Mouse (Mus musculus): Measurements from ENCODE around the gene Tnip3. TPM values are rescaled to one million over a fixed set of nuclear protein-coding genes. Genes with fewer than 3 reads are reported as not detected.

The Tnip3 gene
- polyA plus RNA-seq, 1 experiment from 2014 or later: not detected

DNA sequence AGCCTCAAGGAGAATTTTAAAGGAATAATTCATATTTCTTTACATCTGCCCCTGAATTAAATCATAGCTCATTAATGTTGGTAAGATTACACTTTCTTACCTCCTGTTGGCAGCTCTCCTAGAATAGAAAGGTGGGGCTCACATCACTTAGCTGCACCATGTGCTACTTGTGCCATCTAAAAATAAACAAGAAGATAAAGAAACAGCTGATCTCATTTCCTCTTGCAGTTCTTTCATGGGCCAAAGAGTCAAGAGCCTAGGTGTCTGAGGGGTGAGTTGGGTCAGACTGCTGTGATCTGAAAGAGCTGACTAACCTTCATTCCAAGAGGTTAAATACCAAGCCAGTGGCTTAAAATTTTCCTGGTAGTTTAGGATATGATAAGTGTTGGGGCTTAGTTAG, 86.7 kb downstream of the Tnip3 start:
- no peak for ATAC-seq (ENCODE audit: insufficient read depth)
- Histone ChIP-seq H3K4me3 (replicated peaks) (no peak overlapping the region), H3K9me3 (replicated peaks) (no peaks in the 10 kb centered on the region), H3K4me1 (replicated peaks) (no peaks in the 10 kb centered on the region), H3K27ac (replicated peaks) (no peak overlapping the region), H3K4me2 (no peak overlapping the region), H3K9ac (no peak overlapping the region), H3K36me3 (replicated peaks) (no peaks in the 10 kb centered on the region), H3K27me3 (no peaks in the 10 kb centered on the region)

DNA sequence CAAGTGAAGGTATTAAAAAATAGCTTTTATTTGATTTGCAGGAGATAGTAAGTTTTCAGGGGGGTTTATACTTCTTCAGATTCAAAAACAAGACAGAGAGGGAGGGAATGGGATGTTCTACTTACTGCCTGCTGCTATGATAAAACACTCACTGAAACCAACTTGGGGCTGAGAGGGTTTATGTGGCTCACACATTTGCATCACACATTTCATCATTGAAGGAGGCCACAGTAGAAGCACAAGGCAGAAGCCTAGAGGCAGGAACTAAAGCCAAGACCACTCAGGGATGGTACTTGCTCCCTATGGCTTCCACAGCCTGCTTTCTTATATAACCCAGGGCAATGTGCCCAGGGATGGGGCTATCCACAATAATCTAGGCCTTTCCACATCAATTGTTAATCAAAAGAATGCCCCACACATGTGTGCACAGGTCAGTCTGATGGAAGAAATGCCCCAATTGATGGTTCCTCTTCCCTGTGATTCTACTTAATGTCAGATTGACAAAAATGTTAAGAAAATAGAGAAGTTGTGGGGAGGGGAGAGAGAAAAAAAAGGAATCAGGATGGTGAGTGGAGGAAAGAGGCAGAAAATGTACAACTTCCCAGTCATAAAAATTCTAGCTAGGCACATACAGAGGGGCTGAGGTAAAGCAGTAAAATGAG, 88.9 kb downstream of the Tnip3 start:
- no peaks in the 10 kb centered on the region for H3K27me3 ChIP-seq
- no peak for ATAC-seq (ENCODE audit: insufficient read depth)
- H3K4me3 ChIP-seq (replicated peaks): no peak overlapping the region
- no peaks in the 10 kb centered on the region for H3K4me1 ChIP-seq (replicated peaks)
- no peak overlapping the region for H3K9ac ChIP-seq
- H3K36me3 ChIP-seq (replicated peaks): no peaks in the 10 kb centered on the region
- H3K4me2 ChIP-seq: no peak overlapping the region
- H3K9me3 ChIP-seq (replicated peaks): no peaks in the 10 kb centered on the region
- no peak overlapping the region for H3K27ac ChIP-seq (replicated peaks)

GRCm38 (mm10) chr6:65615641-65616040, 90.5 kb downstream of the Tnip3 start:
- Histone ChIP-seq H3K4me3 (replicated peaks) (no peak overlapping the region), H3K4me1 (replicated peaks) (no peaks in the 10 kb centered on the region), H3K4me2 (no peak overlapping the region), H3K36me3 (replicated peaks) (no peaks in the 10 kb centered on the region), H3K9me3 (replicated peaks) (no peaks in the 10 kb centered on the region), H3K27me3 (no peaks in the 10 kb centered on the region), H3K9ac (no peak overlapping the region), H3K27ac (replicated peaks) (no peak overlapping the region)
- 49% methylated on average over 4 of the region's 4 CpGs for WGBS (ENCODE audit: insufficient replicate concordance)
- ATAC-seq (ENCODE audit: insufficient read depth): no peak

GRCm38 (mm10) chr6:65621260-65621659, 96.1 kb downstream of the Tnip3 start:
- no peaks in the 10 kb centered on the region for H3K36me3 ChIP-seq (replicated peaks)
- no peak for ATAC-seq (ENCODE audit: insufficient read depth)
- no peaks in the 10 kb centered on the region for H3K4me1 ChIP-seq (replicated peaks)

GRCm38 (mm10) chr6:65623016-65623715, 98.1 kb downstream of the Tnip3 start:
- Histone ChIP-seq H3K36me3 (replicated peaks) (no peaks in the 10 kb centered on the region), H3K9ac (no peak overlapping the region), H3K4me2 (no peak overlapping the region), H3K9me3 (replicated peaks) (no peaks in the 10 kb centered on the region), H3K27ac (replicated peaks) (no peak overlapping the region), H3K27me3 (no peaks in the 10 kb centered on the region), H3K4me3 (replicated peaks) (no peak overlapping the region), H3K4me1 (replicated peaks) (no peaks in the 10 kb centered on the region)
- no peak for ATAC-seq (ENCODE audit: insufficient read depth)
- WGBS (ENCODE audit: insufficient replicate concordance): 61% methylated on average over 3 of the region's 3 CpGs

More at GRCm38 (mm10) chr6:65621260-65621659, 96.1 kb downstream of the Tnip3 start:
- Histone ChIP-seq H3K4me2 (no peak overlapping the region), H3K27me3 (no peaks in the 10 kb centered on the region), H3K9me3 (replicated peaks) (no peaks in the 10 kb centered on the region), H3K4me3 (replicated peaks) (no peak overlapping the region), H3K27ac (replicated peaks) (no peak overlapping the region), H3K9ac (no peak overlapping the region)

DNA sequence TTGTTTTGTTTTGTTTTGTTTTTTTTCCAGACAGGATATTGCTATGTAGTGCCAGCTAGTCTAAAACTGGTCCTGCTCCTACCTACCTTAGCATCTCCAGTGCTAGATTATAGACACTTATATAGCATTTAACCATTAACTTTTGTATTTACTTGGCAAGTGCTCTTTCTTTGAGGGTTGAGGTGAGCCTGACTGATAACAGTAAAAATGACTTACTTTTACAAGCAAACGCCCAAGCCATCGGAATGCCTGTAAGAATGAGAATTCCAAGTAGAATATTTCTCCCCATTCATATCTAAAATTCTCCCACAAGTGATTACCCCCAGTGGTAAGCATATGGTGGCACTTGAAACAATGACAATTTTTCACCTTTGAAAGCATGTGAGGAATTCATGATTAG, 105.5 kb downstream of the Tnip3 start:
- no peak for ATAC-seq (ENCODE audit: insufficient read depth)
- Histone ChIP-seq H3K27me3 (no peaks in the 10 kb centered on the region), H3K27ac (replicated peaks) (no peak overlapping the region), H3K4me3 (replicated peaks) (no peak overlapping the region), H3K4me2 (no peak overlapping the region), H3K36me3 (replicated peaks) (no peaks in the 10 kb centered on the region), H3K4me1 (replicated peaks) (no peaks in the 10 kb centered on the region), H3K9ac (no peak overlapping the region), H3K9me3 (replicated peaks) (no peaks in the 10 kb centered on the region)
- WGBS (ENCODE audit: insufficient replicate concordance): 55% methylated on average over 2 of the region's 2 CpGs

- Histone ChIP-seq H3K4me1 (replicated peaks) (no peaks in the 10 kb centered on the region), H3K27me3 (no peaks in the 10 kb centered on the region), H3K27ac (replicated peaks) (no peak overlapping the region), H3K9ac (no peak overlapping the region), H3K4me3 (replicated peaks) (no peak overlapping the region), H3K9me3 (replicated peaks) (no peaks in the 10 kb centered on the region), H3K4me2 (no peak overlapping the region), H3K36me3 (replicated peaks) (no peaks in the 10 kb centered on the region)
- no peak for ATAC-seq (ENCODE audit: insufficient read depth)
- 62% methylated on average over 5 of the region's 5 CpGs for WGBS (ENCODE audit: insufficient replicate concordance)
These were observed 107.1 kb downstream of the Tnip3 start for GRCm38 (mm10) chr6:65632184-65632583.

DNA sequence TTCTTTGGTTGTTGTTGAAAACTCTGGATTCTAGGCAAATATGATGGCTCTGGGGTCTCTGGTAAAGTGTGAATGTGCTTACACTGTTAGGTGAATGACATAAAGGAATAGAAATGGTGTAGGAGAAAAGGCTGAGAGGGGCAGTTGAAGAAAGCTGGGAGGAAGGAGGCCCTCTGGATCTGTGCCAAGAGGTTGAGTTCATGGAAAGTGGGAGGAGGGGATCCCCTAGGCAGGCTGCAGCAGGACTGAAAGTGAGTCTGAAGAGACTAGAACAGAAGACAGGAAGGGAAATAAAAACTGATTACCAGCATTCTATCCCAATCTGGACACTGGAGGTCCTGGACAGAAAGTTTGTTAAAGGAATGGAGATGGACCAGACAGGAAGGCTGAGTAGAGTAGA, 117.3 kb downstream of the Tnip3 start:
- ATAC-seq (ENCODE audit: insufficient read depth): no peak
- no peaks in the 10 kb centered on the region for H3K36me3 ChIP-seq (replicated peaks)

GRCm38 (mm10) chr6:65644110-65644509, 119.0 kb downstream of the Tnip3 start:
- ATAC-seq (ENCODE audit: insufficient read depth): no peak
- no peak overlapping the region for H3K4me2 ChIP-seq
- no peaks in the 10 kb centered on the region for H3K36me3 ChIP-seq (replicated peaks)
- no peak overlapping the region for H3K4me3 ChIP-seq (replicated peaks)
- no peak overlapping the region for H3K9ac ChIP-seq
- H3K4me1 ChIP-seq (replicated peaks): no peaks in the 10 kb centered on the region
- WGBS (ENCODE audit: insufficient replicate concordance): 63% methylated on average over 4 of the region's 4 CpGs
- H3K27me3 ChIP-seq: no peaks in the 10 kb centered on the region
- H3K9me3 ChIP-seq (replicated peaks): no peaks in the 10 kb centered on the region
- no peak overlapping the region for H3K27ac ChIP-seq (replicated peaks)

More for the DNA sequence above, 117.3 kb downstream of the Tnip3 start:
- Histone ChIP-seq H3K9ac (no peak overlapping the region), H3K4me1 (replicated peaks) (no peaks in the 10 kb centered on the region), H3K27ac (replicated peaks) (no peak overlapping the region), H3K9me3 (replicated peaks) (no peaks in the 10 kb centered on the region), H3K27me3 (no peaks in the 10 kb centered on the region), H3K4me2 (no peak overlapping the region), H3K4me3 (replicated peaks) (no peak overlapping the region)

DNA sequence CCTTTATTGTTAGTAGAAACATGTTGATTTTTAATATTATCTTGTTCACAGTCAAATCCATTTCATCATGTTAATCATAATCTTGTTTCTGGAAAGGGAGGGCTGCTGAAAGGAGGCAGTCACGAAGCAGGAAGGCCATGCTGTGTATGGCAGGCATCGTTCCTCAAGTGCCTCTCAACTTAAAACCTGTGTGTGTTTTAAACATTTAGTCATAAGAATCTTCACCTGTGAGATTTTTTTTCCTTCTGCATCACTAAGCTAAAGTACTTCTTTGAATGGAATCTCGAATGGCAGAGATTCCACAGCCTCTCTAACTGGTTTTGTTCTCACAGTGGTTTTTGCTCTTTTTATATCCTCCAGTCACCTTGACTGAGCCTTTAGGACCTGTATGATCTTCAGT, 121.3 kb downstream of the Tnip3 start:
- H3K36me3 ChIP-seq (replicated peaks): no peaks in the 10 kb centered on the region
- no peak overlapping the region for H3K4me3 ChIP-seq (replicated peaks)
- H3K4me1 ChIP-seq (replicated peaks): no peaks in the 10 kb centered on the region
- H3K27me3 ChIP-seq: no peaks in the 10 kb centered on the region
- no peaks in the 10 kb centered on the region for H3K9me3 ChIP-seq (replicated peaks)
- no peak overlapping the region for H3K27ac ChIP-seq (replicated peaks)
- no peak overlapping the region for H3K4me2 ChIP-seq
- no peak for ATAC-seq (ENCODE audit: insufficient read depth)
- 42% methylated on average over 3 of the region's 3 CpGs for WGBS (ENCODE audit: insufficient replicate concordance)
- no peak overlapping the region for H3K9ac ChIP-seq

DNA sequence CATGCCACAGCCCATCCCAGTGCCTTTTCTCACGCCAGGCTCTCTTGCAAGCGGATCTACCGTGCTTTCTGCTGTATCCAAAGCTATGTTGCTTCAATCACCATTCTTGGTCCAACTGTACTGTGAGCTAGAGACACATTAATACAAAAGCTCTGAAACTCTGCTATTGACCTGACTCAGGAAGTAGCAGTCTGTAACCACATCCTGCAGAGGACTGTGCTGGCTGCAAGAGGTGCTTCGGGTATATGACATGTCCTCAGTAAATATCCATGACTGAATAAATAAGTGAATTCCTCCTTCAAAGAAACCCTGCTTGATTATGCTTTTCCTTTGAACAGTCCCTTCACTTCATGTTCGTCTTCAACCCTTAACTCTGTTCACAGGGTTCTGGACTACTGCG, 122.6 kb downstream of the Tnip3 start:
- Histone ChIP-seq H3K9ac (no peak overlapping the region), H3K36me3 (replicated peaks) (no peaks in the 10 kb centered on the region), H3K4me2 (no peak overlapping the region), H3K4me3 (replicated peaks) (no peak overlapping the region), H3K9me3 (replicated peaks) (no peaks in the 10 kb centered on the region), H3K27me3 (no peaks in the 10 kb centered on the region), H3K4me1 (replicated peaks) (no peaks in the 10 kb centered on the region), H3K27ac (replicated peaks) (no peak overlapping the region)
- no peak for ATAC-seq (ENCODE audit: insufficient read depth)
- 28% methylated on average over 6 of the region's 6 CpGs for WGBS (ENCODE audit: insufficient replicate concordance)

- no peak for ATAC-seq (ENCODE audit: insufficient read depth)
- H3K27ac ChIP-seq (replicated peaks): no peak overlapping the region
- 35% methylated on average over 4 of the region's 4 CpGs for WGBS (ENCODE audit: insufficient replicate concordance)
- no peaks in the 10 kb centered on the region for H3K27me3 ChIP-seq
- H3K4me3 ChIP-seq (replicated peaks): no peak overlapping the region
- H3K36me3 ChIP-seq (replicated peaks): no peaks in the 10 kb centered on the region
- H3K9ac ChIP-seq: no peak overlapping the region
- H3K4me2 ChIP-seq: no peak overlapping the region
- H3K9me3 ChIP-seq (replicated peaks): no peaks in the 10 kb centered on the region
- H3K4me1 ChIP-seq (replicated peaks): no peaks in the 10 kb centered on the region
These were observed 126.3 kb downstream of the Tnip3 start for GRCm38 (mm10) chr6:65651376-65651775.
